Mouse (Mus musculus) heart, embryonic 15.5 days (tissue): ENCODE results near the gene Lce1d. TPM values are rescaled to one million over a fixed set of nuclear protein-coding genes. Genes with fewer than 3 reads are reported as not detected.

Source experiments
- ATAC-seq: fragments of 200-750 bp; cut with Nextera tagmentation; replicated peaks from 2 replicates; pipeline ENCODE4 v1.8.0; 2017; ENCODE audit warnings: low read depth, moderate TSS enrichment; ENCODE audit not compliant: insufficient number of reproducible peaks, insufficient read depth, low FRiP score
- H3K27ac ChIP-seq: fragments of 300-500 bp; sonication (generic); 2 replicates; pipeline ENCODE4 v1.5.1; 2015; ENCODE audit warnings: mild to moderate bottlenecking, inconsistent platforms
- H3K27me3 ChIP-seq: fragments of 300-500 bp; sonication (generic); 2 replicates; pipeline ENCODE4 v1.6.1; 2015; ENCODE audit warnings: inconsistent platforms
- H3K36me3 ChIP-seq: fragments of 300-500 bp; sonication (generic); 2 replicates; pipeline ENCODE4 v1.6.1; 2015; ENCODE audit warnings: mild to moderate bottlenecking, inconsistent platforms
- H3K4me1 ChIP-seq: fragments of 300-500 bp; sonication (generic); replicated peaks from 2 replicates; pipeline ENCODE4 v1.6.1; 2015; ENCODE audit warnings: inconsistent platforms
- H3K4me2 ChIP-seq: fragments of 300-500 bp; sonication (generic); 2 replicates; pipeline ENCODE4 v1.6.1; 2015; ENCODE audit warnings: inconsistent platforms, mild to moderate bottlenecking, moderate library complexity
- H3K4me3 ChIP-seq: fragments of 300-500 bp; sonication (generic); 2 replicates; pipeline ENCODE4 v1.5.1; 2015; ENCODE audit warnings: mild to moderate bottlenecking, inconsistent platforms
- H3K9ac ChIP-seq: fragments of 300-500 bp; sonication (generic); 2 replicates; pipeline ENCODE4 v1.6.1; 2015; ENCODE audit warnings: mild to moderate bottlenecking, inconsistent platforms
- H3K9me3 ChIP-seq: fragments of 300-500 bp; sonication (generic); replicated peaks from 2 replicates; pipeline ENCODE4 v1.6.1; 2016; ENCODE audit warnings: inconsistent platforms
- WGBS: fragments of 180-500 bp; shearing (Covaris S2); methylation state at CpG from one replicate; pipeline ENCODE4 v1.1.7; 2015; ENCODE audit warnings: mixed read lengths; 5-methylcytosine and 5-hydroxymethylcytosine counted together
- polyA plus RNA-seq: library from polyadenylated mRNA; unstranded; fragments of >200 nt; fragmentation: Nextera tagmentation; extraction: Ambion mirVana; gene quantifications from 2 replicates; pipeline ENCODE4 v1.2.1, GENCODE M21; 2015

The Lce1d gene
- polyA plus RNA-seq, 1 experiment from 2014 or later = not detected

GRCm38 (mm10) chr3:92639854-92640253 lies 47.2 kb downstream of the Lce1d start:
- Histone ChIP-seq H3K36me3 (no peaks in the 10 kb centered on the region), H3K9ac (no peak overlapping the region), H3K4me2 (no peak overlapping the region), H3K9me3 (no peaks in the 10 kb centered on the region), H3K27me3 (no peaks in the 10 kb centered on the region), H3K4me1 (no peaks in the 10 kb centered on the region), H3K4me3 (no peak overlapping the region), H3K27ac (no peak overlapping the region)
- WGBS = 90% methylated on average over 15 of the region's 15 CpGs
- ATAC-seq = no peak

DNA sequence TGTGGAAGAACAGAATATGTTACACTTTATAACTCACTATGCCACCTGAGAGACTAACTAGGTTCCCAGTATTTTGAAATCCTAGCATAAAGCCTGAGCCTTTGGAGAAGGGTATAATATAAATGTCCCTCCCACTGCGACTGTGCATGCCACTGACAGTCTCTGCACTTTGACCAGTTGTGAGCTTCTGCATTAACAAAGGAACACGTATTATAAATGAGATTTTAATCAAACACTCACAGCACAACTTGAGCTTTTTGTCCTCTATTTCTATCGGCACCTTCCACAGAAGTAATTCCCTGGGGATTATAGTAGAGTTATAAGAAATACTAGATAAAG lies 48.4 kb downstream of the Lce1d start:
- H3K36me3 ChIP-seq = no peaks in the 10 kb centered on the region
- no peak overlapping the region for H3K9ac ChIP-seq
- H3K27me3 ChIP-seq = no peaks in the 10 kb centered on the region
- 79% methylated on average over 3 of the region's 3 CpGs for WGBS
- H3K27ac ChIP-seq = no peak overlapping the region
- H3K4me1 ChIP-seq = no peaks in the 10 kb centered on the region
- no peak overlapping the region for H3K4me2 ChIP-seq
- H3K9me3 ChIP-seq = no peaks in the 10 kb centered on the region
- no peak overlapping the region for H3K4me3 ChIP-seq
- no peak for ATAC-seq

DNA sequence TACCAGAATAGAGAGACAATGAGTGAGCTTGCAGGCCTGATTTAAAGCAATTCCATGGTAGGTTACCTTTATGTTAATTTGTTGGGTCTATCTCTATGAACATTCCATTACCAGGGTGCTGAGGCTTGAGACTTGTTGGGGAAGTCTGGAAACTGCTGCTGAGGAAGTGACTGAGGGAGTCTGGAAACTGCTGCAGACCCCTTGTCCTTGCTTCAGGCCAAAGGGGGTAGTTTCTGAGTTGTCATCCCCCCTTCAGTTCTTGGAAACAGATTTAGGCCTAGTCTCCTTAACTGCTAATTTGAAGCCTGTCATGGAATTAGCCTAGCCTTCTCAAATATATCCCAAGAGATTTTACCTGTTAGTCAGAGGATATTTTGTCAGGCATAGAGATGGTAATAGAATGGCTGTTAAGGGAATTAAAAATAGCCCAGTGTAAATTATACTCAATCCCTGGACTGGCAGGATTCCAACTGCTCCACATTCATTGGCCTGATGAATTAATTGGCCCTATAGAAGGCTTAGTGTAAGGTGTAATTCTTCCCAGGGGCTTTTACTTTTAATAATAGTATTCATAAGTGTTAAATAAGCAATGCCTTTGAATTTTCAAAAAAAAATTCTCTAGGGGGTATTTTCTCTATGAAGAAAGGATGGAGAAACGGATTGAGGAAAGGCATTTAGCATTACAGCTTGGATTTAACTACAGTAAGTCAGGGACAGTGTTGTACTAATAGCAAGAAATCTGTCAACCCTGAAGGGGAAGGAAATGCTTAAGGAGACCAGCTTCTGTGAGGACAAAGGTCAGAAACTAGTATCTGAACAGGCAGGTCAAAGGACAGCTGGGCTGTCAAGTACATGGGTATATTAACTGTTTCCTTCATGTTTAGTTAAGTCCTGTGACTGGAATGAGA lies 49.0 kb downstream of the Lce1d start:
- no peak overlapping the region for H3K27ac ChIP-seq
- no peaks in the 10 kb centered on the region for H3K27me3 ChIP-seq
- H3K9ac ChIP-seq = no peak overlapping the region
- H3K4me2 ChIP-seq = no peak overlapping the region
- no peaks in the 10 kb centered on the region for H3K36me3 ChIP-seq
- H3K9me3 ChIP-seq = no peaks in the 10 kb centered on the region
- H3K4me1 ChIP-seq = no peaks in the 10 kb centered on the region
- ATAC-seq = no peak
- 57% methylated on average over 1 of the region's 1 CpGs for WGBS
- H3K4me3 ChIP-seq = no peak overlapping the region

Other genes with a start within 250 kb of the Lce1d start
- not detected in 2 replicates for gene Sprr1b, start 248.4 kb downstream of the Lce1d start, polyA plus RNA-seq
- 0.11 TPM in 1 of 2 replicates, not detected in the other for gene Sprr3, start 228.5 kb downstream of the Lce1d start, polyA plus RNA-seq
- gene Sprr1a, start 201.3 kb downstream of the Lce1d start, polyA plus RNA-seq = 0.42 and 2.6 TPM in 2 replicates
- not detected in 2 replicates for gene Sprr4, start 186.7 kb downstream of the Lce1d start, polyA plus RNA-seq
- gene 2310046K23Rik, start 152.7 kb downstream of the Lce1d start, polyA plus RNA-seq = not detected in 2 replicates
- 0.09 TPM in 1 of 2 replicates, not detected in the other for gene Ivl, start 113.5 kb downstream of the Lce1d start, polyA plus RNA-seq
- not detected in 2 replicates for gene Smcp, start 98.2 kb downstream of the Lce1d start, polyA plus RNA-seq
- not detected in 2 replicates for gene 2210017I01Rik, start 79.7 kb downstream of the Lce1d start, polyA plus RNA-seq
- gene Lce6a, start 65.5 kb downstream of the Lce1d start, polyA plus RNA-seq = not detected in 2 replicates
- not detected in 2 replicates for gene Lce1a1, start 38.9 kb downstream of the Lce1d start, polyA plus RNA-seq
- not detected in 2 replicates for gene Lce1b, start 30.3 kb downstream of the Lce1d start, polyA plus RNA-seq
- gene Lce1a2, start 16.9 kb downstream of the Lce1d start, polyA plus RNA-seq = not detected in 2 replicates
- not detected in 2 replicates for gene Lce1c, start 8.0 kb downstream of the Lce1d start, polyA plus RNA-seq
- not detected in 2 replicates for gene Lce1e, start 21.9 kb upstream of the Lce1d start, polyA plus RNA-seq
- gene Lce1f, start 33.1 kb upstream of the Lce1d start, polyA plus RNA-seq = not detected in 2 replicates
- not detected in 2 replicates for gene Gm38119, start 51.9 kb upstream of the Lce1d start, polyA plus RNA-seq
- gene Lce1g, start 65.1 kb upstream of the Lce1d start, polyA plus RNA-seq = not detected in 2 replicates
- gene Lce1h, start 77.9 kb upstream of the Lce1d start, polyA plus RNA-seq = not detected in 2 replicates
- gene Lce1i, start 91.7 kb upstream of the Lce1d start, polyA plus RNA-seq = not detected in 2 replicates
- not detected in 2 replicates for gene Lce1j, start 103.3 kb upstream of the Lce1d start, polyA plus RNA-seq
- not detected in 2 replicates for gene Lce1k, start 120.7 kb upstream of the Lce1d start, polyA plus RNA-seq
- gene Kprp, start 140.0 kb upstream of the Lce1d start, polyA plus RNA-seq = not detected in 2 replicates
- gene Lce1l, start 164.1 kb upstream of the Lce1d start, polyA plus RNA-seq = not detected in 2 replicates
- gene 2310050C09Rik, start 183.0 kb upstream of the Lce1d start, polyA plus RNA-seq = not detected in 2 replicates
- not detected in 2 replicates for gene Lce3a, start 239.0 kb upstream of the Lce1d start, polyA plus RNA-seq
- not detected in 2 replicates for gene Lce3b, start 245.8 kb upstream of the Lce1d start, polyA plus RNA-seq